Mouse (Mus musculus): Measurements from ENCODE around the gene Lemd2. TPM values are rescaled to one million over a fixed set of nuclear protein-coding genes. Genes with fewer than 3 reads are reported as not detected.

Gene Lemd2
- polyA plus RNA-seq, 1 experiment, result 72.1 TPM

GRCm38 (mm10) chr17:27175196-27175874 lies 28.9 kb downstream of the Lemd2 start:
- H3K4me3 ChIP-seq, result no peak overlapping the region
- no peaks in the 10 kb centered on the region for H3K27me3 ChIP-seq (ENCODE audit: control insufficient read depth, insufficient read depth, insufficient read length)
- TF ChIP-seq MYOD1 (IDR thresholded peaks at IDR 0.05; ENCODE audit: control insufficient read depth in 1 of 3, insufficient read length in 2 of 3, low read depth in 2 of 3), result peak in 2 of 3 experiments; percentile 72 to 85
- TF ChIP-seq MYOG (IDR thresholded peaks at IDR 0.05; ENCODE audit: control insufficient read depth in 1 of 3, insufficient read depth in 1 of 3, insufficient read length in 2 of 3, low read depth in 2 of 3), result peak in 2 of 3 experiments; percentile 30 to 74
- TF ChIP-seq POLR2AphosphoS2 (IDR thresholded peaks at IDR 0.05; ENCODE audit: insufficient read length, low read depth), result no peak
- peak overlapping the region; percentile 12 for H3K4me2 ChIP-seq (ENCODE audit: low read depth)
- no peak overlapping the region for H3ac ChIP-seq (ENCODE audit: control insufficient read depth, insufficient read length)
- no peaks in the 10 kb centered on the region for H3K79me2 ChIP-seq (ENCODE audit: control insufficient read depth, insufficient read depth)
- no peaks in the 10 kb centered on the region for H3K36me3 ChIP-seq (ENCODE audit: control insufficient read depth, insufficient read depth)

DNA sequence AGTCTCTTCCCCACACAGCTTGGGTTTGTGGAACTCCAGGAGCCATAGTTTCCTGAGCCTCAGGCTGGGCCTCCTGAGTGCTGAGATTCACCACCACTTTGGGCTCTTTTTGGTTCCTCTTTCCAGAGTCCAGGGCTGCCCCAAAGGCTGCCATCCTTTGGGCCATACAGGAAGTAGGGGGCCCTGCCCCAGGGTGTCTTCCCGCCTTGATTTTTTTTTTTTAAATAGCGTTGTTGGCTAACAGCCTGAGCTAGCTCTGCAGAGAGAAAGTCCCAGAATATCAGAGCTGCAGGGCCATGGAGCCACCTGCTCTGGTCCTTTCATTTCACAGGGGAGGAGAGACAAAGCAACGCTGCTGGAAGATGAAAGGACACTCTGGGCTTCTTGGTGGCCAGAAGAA lies 30.6 kb downstream of the Lemd2 start:
- no peak overlapping the region for H3K4me2 ChIP-seq (ENCODE audit: low read depth)
- H3K79me2 ChIP-seq (ENCODE audit: control insufficient read depth, insufficient read depth), result no peaks in the 10 kb centered on the region
- no peaks in the 10 kb centered on the region for H3K36me3 ChIP-seq (ENCODE audit: control insufficient read depth, insufficient read depth)
- no peak overlapping the region for H3ac ChIP-seq (ENCODE audit: control insufficient read depth, insufficient read length)
- H3K4me3 ChIP-seq, result no peak overlapping the region
- TF ChIP-seq POLR2AphosphoS2 (IDR thresholded peaks at IDR 0.05; ENCODE audit: insufficient read length, low read depth) (no peak), MAX (IDR thresholded peaks at IDR 0.05; ENCODE audit: low read depth) (no peak), TCF12 (IDR thresholded peaks at IDR 0.05; ENCODE audit: insufficient read depth, poor library complexity, severe bottlenecking) (no peak), REST (IDR thresholded peaks at IDR 0.05; ENCODE audit: insufficient read depth, insufficient read length) (no peak), USF1 (IDR thresholded peaks at IDR 0.05; ENCODE audit: low read depth) (no peak), MYOG (IDR thresholded peaks at IDR 0.05; ENCODE audit: control insufficient read depth in 1 of 3, insufficient read depth in 1 of 3, insufficient read length in 2 of 3, low read depth in 2 of 3) (no peak), E2F4 (IDR thresholded peaks at IDR 0.05; ENCODE audit: insufficient read depth) (no peak), TCF3 (IDR thresholded peaks at IDR 0.05; ENCODE audit: insufficient read length, low read depth) (no peak), MYOD1 (IDR thresholded peaks at IDR 0.05; ENCODE audit: control insufficient read depth in 1 of 3, insufficient read length in 2 of 3, low read depth in 2 of 3) (no peak), SRF (IDR thresholded peaks at IDR 0.05; ENCODE audit: control insufficient read depth, insufficient read length, low read depth) (no peak), POLR2A (IDR thresholded peaks at IDR 0.05; ENCODE audit: insufficient read length, low read depth) (no peak), CEBPB (IDR thresholded peaks at IDR 0.05; ENCODE audit: insufficient read depth, poor library complexity, severe bottlenecking) (no peak)
- no peaks in the 10 kb centered on the region for H3K27me3 ChIP-seq (ENCODE audit: control insufficient read depth, insufficient read depth, insufficient read length)

- H3K4me2 ChIP-seq (ENCODE audit: low read depth), result no peak overlapping the region
- H3K4me3 ChIP-seq, result no peak overlapping the region
- H3K36me3 ChIP-seq (ENCODE audit: control insufficient read depth, insufficient read depth), result no peaks in the 10 kb centered on the region
- H3K27me3 ChIP-seq (ENCODE audit: control insufficient read depth, insufficient read depth, insufficient read length), result no peaks in the 10 kb centered on the region
- H3ac ChIP-seq (ENCODE audit: control insufficient read depth, insufficient read length), result no peak overlapping the region
- no peaks in the 10 kb centered on the region for H3K79me2 ChIP-seq (ENCODE audit: control insufficient read depth, insufficient read depth)
- no peak for TF ChIP-seq CEBPB (IDR thresholded peaks at IDR 0.05; ENCODE audit: insufficient read depth, poor library complexity, severe bottlenecking)
- TF ChIP-seq REST (IDR thresholded peaks at IDR 0.05; ENCODE audit: insufficient read depth, insufficient read length), result no peak
- TF ChIP-seq MYOD1 (IDR thresholded peaks at IDR 0.05; ENCODE audit: control insufficient read depth in 1 of 3, insufficient read length in 2 of 3, low read depth in 2 of 3), result no peak
- no peak for TF ChIP-seq USF1 (IDR thresholded peaks at IDR 0.05; ENCODE audit: low read depth)
- TF ChIP-seq TCF3 (IDR thresholded peaks at IDR 0.05; ENCODE audit: insufficient read length, low read depth), result no peak
- no peak for TF ChIP-seq E2F4 (IDR thresholded peaks at IDR 0.05; ENCODE audit: insufficient read depth)
- TF ChIP-seq MYOG (IDR thresholded peaks at IDR 0.05; ENCODE audit: control insufficient read depth in 1 of 3, insufficient read depth in 1 of 3, insufficient read length in 2 of 3, low read depth in 2 of 3), result no peak
- TF ChIP-seq MAX (IDR thresholded peaks at IDR 0.05; ENCODE audit: low read depth), result no peak
- TF ChIP-seq SRF (IDR thresholded peaks at IDR 0.05; ENCODE audit: control insufficient read depth, insufficient read length, low read depth), result no peak
- TF ChIP-seq TCF12 (IDR thresholded peaks at IDR 0.05; ENCODE audit: insufficient read depth, poor library complexity, severe bottlenecking), result no peak
- TF ChIP-seq POLR2AphosphoS2 (IDR thresholded peaks at IDR 0.05; ENCODE audit: insufficient read length, low read depth), result no peak
These were observed 31.8 kb downstream of the Lemd2 start for GRCm38 (mm10) chr17:27172459-27172858.

- no peak overlapping the region for H3K4me2 ChIP-seq (ENCODE audit: low read depth)
- H3K79me2 ChIP-seq (ENCODE audit: control insufficient read depth, insufficient read depth), result no peaks in the 10 kb centered on the region
- TF ChIP-seq TCF3 (IDR thresholded peaks at IDR 0.05; ENCODE audit: insufficient read length, low read depth), result no peak
- TF ChIP-seq POLR2AphosphoS2 (IDR thresholded peaks at IDR 0.05; ENCODE audit: insufficient read length, low read depth), result no peak
- TF ChIP-seq MYOG (IDR thresholded peaks at IDR 0.05; ENCODE audit: control insufficient read depth in 1 of 3, insufficient read depth in 1 of 3, insufficient read length in 2 of 3, low read depth in 2 of 3), result no peak
- TF ChIP-seq REST (IDR thresholded peaks at IDR 0.05; ENCODE audit: insufficient read depth, insufficient read length), result no peak
- TF ChIP-seq SRF (IDR thresholded peaks at IDR 0.05; ENCODE audit: control insufficient read depth, insufficient read length, low read depth), result no peak
- TF ChIP-seq CEBPB (IDR thresholded peaks at IDR 0.05; ENCODE audit: insufficient read depth, poor library complexity, severe bottlenecking), result no peak
- TF ChIP-seq MAX (IDR thresholded peaks at IDR 0.05; ENCODE audit: low read depth), result no peak
- H3ac ChIP-seq (ENCODE audit: control insufficient read depth, insufficient read length), result no peak overlapping the region
- no peaks in the 10 kb centered on the region for H3K36me3 ChIP-seq (ENCODE audit: control insufficient read depth, insufficient read depth)
- no peaks in the 10 kb centered on the region for H3K27me3 ChIP-seq (ENCODE audit: control insufficient read depth, insufficient read depth, insufficient read length)
- H3K4me3 ChIP-seq, result no peak overlapping the region
These were observed 33.1 kb downstream of the Lemd2 start for GRCm38 (mm10) chr17:27171121-27171520.
